Mouse (Mus musculus): ENCODE data around the gene Fam174a. TPM values are rescaled to one million over a fixed set of nuclear protein-coding genes. Genes with fewer than 3 reads are reported as not detected.

Gene Fam174a
- polyA plus RNA-seq, 1 experiment = 13.7 TPM

DNA sequence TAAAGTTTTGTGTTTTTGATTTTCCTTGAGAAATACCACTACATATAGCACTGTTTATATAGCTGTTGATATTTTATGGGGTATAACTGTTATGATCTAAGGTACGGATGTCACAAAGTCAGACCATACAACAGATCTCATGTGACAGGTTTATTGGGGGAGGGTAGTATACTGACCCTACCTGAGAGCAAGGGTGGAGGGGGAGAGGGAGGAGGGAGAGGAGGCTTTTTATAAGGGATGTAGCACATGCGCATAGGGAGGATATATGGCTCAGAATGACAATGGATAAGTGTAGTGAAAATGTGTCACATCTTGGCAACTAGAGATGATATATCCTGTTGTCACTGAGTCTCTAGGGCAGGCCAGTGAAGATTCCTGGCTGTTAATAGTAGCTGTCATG is 8.8 kb downstream of the Fam174a start:
- no peaks in the 10 kb centered on the region for H3K27me3 ChIP-seq (ENCODE audit: control insufficient read depth, insufficient read depth, low read length)
- no peak overlapping the region for H3K4me3 ChIP-seq (ENCODE audit: low read depth, low read length)
- no peaks in the 10 kb centered on the region for H3K4me1 ChIP-seq (ENCODE audit: control insufficient read depth, insufficient read depth, insufficient read length, low read length)
- H3K27ac ChIP-seq (ENCODE audit: insufficient read depth, low read depth, low read length) = no peak overlapping the region
- peaks cover 5% of the 10 kb centered on the region; the same call in 1 of the 2 replicates for H3K36me3 ChIP-seq (ENCODE audit: control insufficient read depth, insufficient read depth, low read length)
- no peak for TF ChIP-seq POLR2A (IDR thresholded peaks at IDR 0.05; ENCODE audit: low read depth, low read length)
- no peak for TF ChIP-seq CTCF (IDR thresholded peaks at IDR 0.05; ENCODE audit: extremely low read depth, insufficient read length, insufficient replicate concordance, low read depth, low read length)
- 84% methylated on average over 2 of the region's 2 CpGs for WGBS

DNA sequence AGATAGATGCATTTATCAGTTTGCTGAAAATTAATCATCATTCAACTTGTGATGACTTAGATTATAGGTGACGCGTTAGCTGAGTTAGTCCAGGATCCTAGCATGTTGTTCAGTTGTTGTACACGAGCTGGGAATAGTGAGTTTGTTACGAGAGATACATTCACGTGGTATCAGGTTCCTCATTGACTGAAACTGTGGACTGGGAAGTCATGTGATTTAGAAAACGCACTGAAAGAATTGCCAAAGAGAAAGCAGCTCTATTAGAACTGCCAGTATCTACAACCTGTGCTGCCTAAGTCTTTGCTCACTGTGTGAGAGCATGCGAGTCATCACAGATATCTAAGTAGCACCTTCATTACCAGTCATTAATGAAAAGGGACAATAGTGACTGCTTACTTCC is 9.6 kb downstream of the Fam174a start:
- no peaks in the 10 kb centered on the region for H3K4me1 ChIP-seq (ENCODE audit: control insufficient read depth, insufficient read depth, insufficient read length, low read length)
- TF ChIP-seq POLR2A (IDR thresholded peaks at IDR 0.05; ENCODE audit: low read depth, low read length) (no peak), CTCF (IDR thresholded peaks at IDR 0.05; ENCODE audit: extremely low read depth, insufficient read length, insufficient replicate concordance, low read depth, low read length) (no peak)
- WGBS = 71% methylated on average over 7 of the region's 7 CpGs
- H3K36me3 ChIP-seq (ENCODE audit: control insufficient read depth, insufficient read depth, low read length) = peaks cover 6% of the 10 kb centered on the region; the same call in 1 of the 2 replicates
- no peak overlapping the region for H3K4me3 ChIP-seq (ENCODE audit: low read depth, low read length)
- H3K27me3 ChIP-seq (ENCODE audit: control insufficient read depth, insufficient read depth, low read length) = no peaks in the 10 kb centered on the region
- H3K27ac ChIP-seq (ENCODE audit: insufficient read depth, low read depth, low read length) = no peak overlapping the region

DNA sequence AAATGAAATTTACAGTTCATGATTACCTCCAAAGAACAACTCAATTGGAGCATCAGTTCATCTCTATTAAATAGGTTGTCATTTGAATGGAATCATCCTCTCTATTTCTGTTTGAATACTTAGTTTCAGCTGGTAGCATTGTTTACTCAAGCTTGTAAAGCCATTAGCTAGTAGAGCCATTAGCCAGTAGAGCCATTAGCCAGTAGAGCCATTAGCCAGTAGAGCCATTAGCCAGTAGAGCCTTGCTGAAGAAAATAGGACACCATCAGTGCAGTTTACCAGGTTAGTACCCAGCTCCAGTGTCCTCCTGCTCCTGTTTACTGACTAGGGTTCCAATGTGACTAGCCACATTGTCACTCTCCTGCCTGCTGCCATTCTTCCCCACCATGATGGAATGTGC is 13.4 kb downstream of the Fam174a start:
- no peak for TF ChIP-seq POLR2A (IDR thresholded peaks at IDR 0.05; ENCODE audit: low read depth, low read length)
- TF ChIP-seq CTCF (IDR thresholded peaks at IDR 0.05; ENCODE audit: extremely low read depth, insufficient read length, insufficient replicate concordance, low read depth, low read length) = no peak

DNA sequence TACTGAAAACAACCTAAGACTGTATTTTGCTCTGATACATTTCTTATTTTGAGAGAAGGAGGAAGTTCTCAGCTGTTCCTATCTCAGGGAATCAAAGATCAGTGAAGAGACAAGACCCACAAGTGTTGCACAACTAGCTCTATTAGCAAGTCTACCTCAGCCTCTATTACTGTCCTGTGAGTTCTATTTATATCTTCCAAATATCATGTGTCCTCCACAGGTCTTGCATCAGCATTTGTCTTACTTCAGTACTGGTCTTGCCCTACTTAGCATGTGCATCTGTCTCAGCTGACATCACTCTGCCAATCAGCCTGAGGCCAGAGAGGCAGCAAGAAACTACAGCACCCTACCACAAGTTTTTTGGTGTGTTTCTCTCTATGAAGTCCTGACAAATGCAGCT is 26.2 kb downstream of the Fam174a start:
- Histone ChIP-seq H3K27ac (ENCODE audit: insufficient read depth, low read depth, low read length) (no peak overlapping the region), H3K4me3 (ENCODE audit: low read depth, low read length) (no peak overlapping the region), H3K36me3 (ENCODE audit: control insufficient read depth, insufficient read depth, low read length) (no peaks in the 10 kb centered on the region), H3K27me3 (ENCODE audit: control insufficient read depth, insufficient read depth, low read length) (no peaks in the 10 kb centered on the region), H3K4me1 (ENCODE audit: control insufficient read depth, insufficient read depth, insufficient read length, low read length) (no peaks in the 10 kb centered on the region)
- TF ChIP-seq CTCF (IDR thresholded peaks at IDR 0.05; ENCODE audit: extremely low read depth, insufficient read length, insufficient replicate concordance, low read depth, low read length) = no peak
- no peak for TF ChIP-seq POLR2A (IDR thresholded peaks at IDR 0.05; ENCODE audit: low read depth, low read length)

More for the DNA sequence above, 13.4 kb downstream of the Fam174a start:
- Histone ChIP-seq H3K27me3 (ENCODE audit: control insufficient read depth, insufficient read depth, low read length) (no peaks in the 10 kb centered on the region), H3K36me3 (ENCODE audit: control insufficient read depth, insufficient read depth, low read length) (peaks cover 7% of the 10 kb centered on the region; the same call in 1 of the 2 replicates), H3K4me3 (ENCODE audit: low read depth, low read length) (no peak overlapping the region), H3K27ac (ENCODE audit: insufficient read depth, low read depth, low read length) (no peak overlapping the region), H3K4me1 (ENCODE audit: control insufficient read depth, insufficient read depth, insufficient read length, low read length) (no peaks in the 10 kb centered on the region)

DNA sequence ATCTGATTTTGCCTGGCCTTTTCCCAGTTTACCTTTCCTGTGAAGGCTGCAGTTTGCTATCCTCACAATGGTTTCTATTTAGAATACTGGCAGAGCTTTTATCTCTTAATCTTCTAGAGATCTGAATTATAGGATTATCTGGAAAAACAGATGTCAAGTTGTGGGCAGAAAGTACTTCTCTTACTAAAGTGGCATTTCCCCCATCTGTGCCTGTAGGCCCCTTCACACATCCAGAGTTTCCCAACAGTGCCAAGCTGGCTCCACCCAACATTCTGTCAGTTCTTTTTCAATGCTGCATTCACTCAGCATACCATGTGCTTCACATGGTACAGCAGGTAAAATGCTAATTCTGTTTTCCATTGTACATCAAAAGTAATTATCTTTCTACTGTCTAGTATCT is 28.8 kb downstream of the Fam174a start:
- no peak overlapping the region for H3K4me3 ChIP-seq (ENCODE audit: low read depth, low read length)
- no peaks in the 10 kb centered on the region for H3K27me3 ChIP-seq (ENCODE audit: control insufficient read depth, insufficient read depth, low read length)
- H3K36me3 ChIP-seq (ENCODE audit: control insufficient read depth, insufficient read depth, low read length) = no peaks in the 10 kb centered on the region
- TF ChIP-seq CTCF (IDR thresholded peaks at IDR 0.05; ENCODE audit: extremely low read depth, insufficient read length, insufficient replicate concordance, low read depth, low read length) (no peak), POLR2A (IDR thresholded peaks at IDR 0.05; ENCODE audit: low read depth, low read length) (no peak)
- H3K4me1 ChIP-seq (ENCODE audit: control insufficient read depth, insufficient read depth, insufficient read length, low read length) = no peaks in the 10 kb centered on the region
- H3K27ac ChIP-seq (ENCODE audit: insufficient read depth, low read depth, low read length) = no peak overlapping the region

DNA sequence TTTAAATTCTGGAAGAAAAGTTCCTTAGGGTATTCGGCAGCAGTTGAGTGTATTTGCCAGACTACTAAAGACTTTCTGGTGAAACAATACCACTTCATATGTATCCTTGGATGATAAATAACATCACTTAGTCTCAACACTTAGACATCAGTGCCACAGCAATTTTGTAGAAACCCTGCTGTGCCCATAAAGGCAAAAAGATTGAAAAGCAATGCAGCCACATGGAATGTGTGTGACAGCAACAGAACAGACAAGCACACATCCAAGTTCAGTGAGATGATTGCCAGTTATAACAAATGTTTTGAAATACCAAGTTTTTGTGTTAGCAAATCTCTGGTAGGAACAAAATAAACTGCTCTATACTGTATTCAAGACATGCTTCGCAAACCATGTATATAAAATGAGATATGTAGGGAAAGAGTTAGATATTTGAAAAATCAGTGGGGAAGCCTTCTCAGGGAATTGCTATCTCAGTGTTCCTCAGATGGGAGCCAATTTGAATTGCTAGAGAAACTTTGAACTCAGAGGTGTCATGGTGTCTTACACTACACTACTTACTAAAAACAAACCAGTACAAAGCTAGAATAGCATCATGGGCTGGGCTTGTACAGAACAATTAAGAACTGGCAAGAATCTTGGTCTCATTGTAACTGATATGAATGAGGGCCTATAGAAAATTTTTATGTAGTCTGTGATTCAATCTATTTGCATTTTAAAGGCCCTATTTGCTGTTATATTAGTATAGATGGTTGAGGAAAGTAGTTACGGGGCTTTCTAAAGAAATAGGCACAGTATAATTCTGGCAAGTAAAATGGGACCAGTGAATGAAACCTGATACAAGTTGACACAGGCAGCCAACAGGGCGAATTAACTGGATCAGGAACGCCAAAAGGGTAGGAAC is 30.4 kb downstream of the Fam174a start:
- Histone ChIP-seq H3K27ac (ENCODE audit: insufficient read depth, low read depth, low read length) (no peak overlapping the region), H3K4me1 (ENCODE audit: control insufficient read depth, insufficient read depth, insufficient read length, low read length) (no peaks in the 10 kb centered on the region), H3K4me3 (ENCODE audit: low read depth, low read length) (no peak overlapping the region), H3K27me3 (ENCODE audit: control insufficient read depth, insufficient read depth, low read length) (no peaks in the 10 kb centered on the region), H3K36me3 (ENCODE audit: control insufficient read depth, insufficient read depth, low read length) (no peaks in the 10 kb centered on the region)
- 86% methylated on average over 5 of the region's 5 CpGs for WGBS
- TF ChIP-seq CTCF (IDR thresholded peaks at IDR 0.05; ENCODE audit: extremely low read depth, insufficient read length, insufficient replicate concordance, low read depth, low read length) (no peak), POLR2A (IDR thresholded peaks at IDR 0.05; ENCODE audit: low read depth, low read length) (no peak)

DNA sequence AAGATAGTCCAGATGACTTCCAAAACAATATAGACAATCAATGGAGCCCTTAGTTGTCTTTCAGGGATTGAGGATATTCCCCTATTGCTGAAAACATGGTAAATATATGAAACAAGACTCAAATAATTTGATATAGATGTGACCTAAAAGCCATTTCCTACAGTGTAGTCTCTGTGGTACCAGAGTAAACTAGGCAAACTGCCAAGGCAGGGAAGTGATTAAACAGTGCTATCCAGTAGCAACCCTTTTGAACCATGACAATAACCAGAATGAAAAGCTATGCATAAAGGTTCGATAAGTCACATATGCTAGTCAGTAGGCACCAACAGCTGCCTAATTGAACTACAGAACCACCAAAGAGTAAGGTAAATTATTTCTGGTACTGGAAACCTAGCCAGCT is 40.7 kb downstream of the Fam174a start:
- no peaks in the 10 kb centered on the region for H3K36me3 ChIP-seq (ENCODE audit: control insufficient read depth, insufficient read depth, low read length)
- WGBS = 74% methylated on average over 1 of the region's 1 CpGs
- TF ChIP-seq POLR2A (IDR thresholded peaks at IDR 0.05; ENCODE audit: low read depth, low read length) (no peak), CTCF (IDR thresholded peaks at IDR 0.05; ENCODE audit: extremely low read depth, insufficient read length, insufficient replicate concordance, low read depth, low read length) (no peak)
- no peaks in the 10 kb centered on the region for H3K4me1 ChIP-seq (ENCODE audit: control insufficient read depth, insufficient read depth, insufficient read length, low read length)
- no peaks in the 10 kb centered on the region for H3K27me3 ChIP-seq (ENCODE audit: control insufficient read depth, insufficient read depth, low read length)
- H3K27ac ChIP-seq (ENCODE audit: insufficient read depth, low read depth, low read length) = no peak overlapping the region
- H3K4me3 ChIP-seq (ENCODE audit: low read depth, low read length) = no peak overlapping the region
